Mouse (Mus musculus): ENCODE data around the gene Cmtm4.

DNA sequence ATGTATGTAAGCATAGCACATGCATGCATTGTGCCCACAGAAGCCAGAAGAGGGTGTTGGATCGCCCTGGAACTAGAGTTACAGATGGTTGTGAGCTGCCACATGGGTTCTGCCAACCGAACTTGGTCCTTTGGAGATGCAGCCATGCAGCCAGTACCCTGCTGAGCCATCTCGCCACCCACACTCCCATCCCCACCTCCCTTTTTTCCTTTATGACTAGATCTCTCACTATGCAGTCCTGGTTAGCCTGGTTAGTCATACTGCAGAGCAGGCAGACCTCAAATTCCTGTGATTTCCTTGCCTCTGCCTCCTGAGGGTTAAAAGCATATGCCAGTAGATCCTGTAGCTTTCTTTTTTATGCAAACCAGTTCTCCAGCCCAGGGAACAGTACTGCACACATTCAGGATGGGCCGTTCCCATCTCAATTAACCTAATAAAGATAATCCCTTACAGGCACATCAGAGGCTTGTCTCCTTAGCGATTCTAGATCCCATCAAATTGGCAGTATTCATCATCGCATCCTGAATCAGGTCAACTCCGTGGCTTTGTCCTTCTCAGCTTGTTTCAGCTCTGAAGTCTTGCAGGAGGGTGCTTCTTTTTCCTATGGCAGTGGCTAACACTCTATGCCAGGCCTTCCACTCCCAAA, 15.1 kb upstream of the Cmtm4 start:
- TF ChIP-seq CTCF (IDR thresholded peaks at IDR 0.05; ENCODE audit: low read depth) (no peak), EP300 (optimal IDR thresholded peaks at IDR 0.05) (no peak)

Measured in stomach, postnatal 0 days (tissue).